Mouse (Mus musculus) adrenal gland, postnatal 4 days (tissue): ENCODE measurements around the gene Hes1. TPM values are rescaled to one million over a fixed set of nuclear protein-coding genes. Genes with fewer than 3 reads are reported as not detected.
"Not testable (repeated sequence)": the region's sequence is repeated elsewhere in the genome, so short reads cannot be mapped to it uniquely, and the experiment has no call there.

Source experiments
- DNase-seq, 2 experiments: peaks; one replicate each; pipeline ENCODE4 v3.0.0; 2021 to 2022; ENCODE audit warnings: low spot score in 2 of 2, mixed read lengths in 2 of 2
- total RNA-seq, 2 experiments: library from RNA; stranded (reverse); gene quantifications; 2 replicates each; pipeline ENCODE4 v1.2.3; 2021

Hes1 gene
- total RNA-seq, 2 experiments from 2014 or later, result 31.4 to 39.1 TPM

GRCm38 (mm10) chr16:30069580-30069949, 5.4 kb downstream of the Hes1 start:
- DNase-seq, result no peak

GRCm38 (mm10) chr16:30069950-30070770, 6.0 kb downstream of the Hes1 start:
- peak; percentile 71 to 75 for DNase-seq

GRCm38 (mm10) chr16:30070771-30071191, 6.6 kb downstream of the Hes1 start:
- DNase-seq, result no peak

GRCm38 (mm10) chr16:30073317-30073716, 9.1 kb downstream of the Hes1 start:
- no peak for DNase-seq

- no peak for DNase-seq
Measured at GRCm38 (mm10) chr16:30081498-30081897, 17.3 kb downstream of the Hes1 start.

- no peak for DNase-seq
Measured at GRCm38 (mm10) chr16:30081980-30082379, 17.8 kb downstream of the Hes1 start.

- DNase-seq, result no peak
Measured at GRCm38 (mm10) chr16:30082965-30083364, 18.8 kb downstream of the Hes1 start.

GRCm38 (mm10) chr16:30083536-30083935, 19.4 kb downstream of the Hes1 start:
- no peak for DNase-seq

- DNase-seq, result no peak
Measured at GRCm38 (mm10) chr16:30088646-30089045, 24.5 kb downstream of the Hes1 start.

- DNase-seq, result no peak
Measured at GRCm38 (mm10) chr16:30090200-30090865, 26.1 kb downstream of the Hes1 start.

- DNase-seq, result no peak
Measured at GRCm38 (mm10) chr16:30096050-30096449, 31.9 kb downstream of the Hes1 start.

GRCm38 (mm10) chr16:30096475-30096874, 32.3 kb downstream of the Hes1 start:
- no peak for DNase-seq

GRCm38 (mm10) chr16:30099124-30099523, 34.9 kb downstream of the Hes1 start:
- DNase-seq, result no peak

GRCm38 (mm10) chr16:30102149-30102915, 38.1 kb downstream of the Hes1 start:
- DNase-seq, result no peak

- DNase-seq, result no peak
Measured at GRCm38 (mm10) chr16:30102982-30103381, 38.8 kb downstream of the Hes1 start.

- DNase-seq, result no peak
Measured at GRCm38 (mm10) chr16:30103495-30103894, 39.3 kb downstream of the Hes1 start.

GRCm38 (mm10) chr16:30104363-30104762, 40.2 kb downstream of the Hes1 start:
- DNase-seq, result no peak

- DNase-seq, result no peak
Measured at GRCm38 (mm10) chr16:30105476-30105875, 41.3 kb downstream of the Hes1 start.

GRCm38 (mm10) chr16:30108167-30108566, 44.0 kb downstream of the Hes1 start:
- DNase-seq, result not testable (repeated sequence)

- no peak for DNase-seq
Measured at GRCm38 (mm10) chr16:30110466-30110865, 46.3 kb downstream of the Hes1 start.

- no peak for DNase-seq
Measured at GRCm38 (mm10) chr16:30111069-30111468, 46.9 kb downstream of the Hes1 start.

GRCm38 (mm10) chr16:30111566-30111965, 47.4 kb downstream of the Hes1 start:
- DNase-seq, result no peak
